Comparison of ENCODE assay signal across 26 mouse cellular contexts in genomic region chr17:30871040-30871439, GRCm38 (mm10). TPM values are rescaled to one million over a fixed set of nuclear protein-coding genes. Genes with fewer than 3 reads are reported as not detected.
DNase-seq lines count a peak whose midpoint lies in the region; ATAC-seq and TF ChIP-seq lines count a peak whose summit lies in the region.
"Had no signal": no experiment of that assay in that cellular context is flagged by ENCODE, and none has a peak within 500 bp of the region (broad histone marks: within the 10 kb centered on the region; RNA-seq: fewer than 3 reads in every experiment).

No protein-coding gene starts in this region.

- 34% methylated on average over 10 of the region's 10 CpGs for WGBS in hindbrain, embryonic 10.5 days
- WGBS in hindbrain, embryonic 14.5 days, result 26% methylated on average over 10 of the region's 10 CpGs
- WGBS in hindbrain, embryonic 13.5 days, result 38% methylated on average over 10 of the region's 10 CpGs

- TF ChIP-seq POLR2A in testis, adult 2 months (IDR thresholded peaks at IDR 0.05; ENCODE audit: control insufficient read depth, low read depth, low read length), result no peak; the same call in 1 of the 2 replicates

- H3K27ac ChIP-seq in hindbrain, embryonic 10.5 days, result peak overlapping the region; percentile 47; the same call in 1 of the 2 replicates
- no peak overlapping the region for H3K27ac ChIP-seq in hindbrain, embryonic 14.5 days
- H3K27ac ChIP-seq in testis, adult 2 months (ENCODE audit: control insufficient read depth, insufficient read depth, low read depth, low read length), result peak overlapping the region; percentile 77
- H3K27ac ChIP-seq in hindbrain, embryonic 13.5 days, result no peak overlapping the region
- H3K27ac ChIP-seq: embryonic facial prominence, embryonic 15.5 days; forebrain, embryonic 15.5 days; heart, adult 2 months; heart, embryonic 13.5 days; hindbrain, embryonic 15.5 days; limb, embryonic 13.5 days; liver, embryonic 12.5 days; macrophage; midbrain, embryonic 12.5 days; neural tube, embryonic 13.5 days; stomach, embryonic 15.5 days had no signal

- ATAC-seq in hindbrain, embryonic 14.5 days (ENCODE audit: low FRiP score), result no peak
- no peak for ATAC-seq in erythroblast, adult 5-6 weeks (replicated peaks; ENCODE audit: low FRiP score, poor library complexity, severe bottlenecking)
- ATAC-seq in hindbrain, embryonic 13.5 days (ENCODE audit: low FRiP score), result no peak
- ATAC-seq: forebrain, embryonic 15.5 days; intestine, postnatal 0 days; liver, embryonic 12.5 days had no signal

- TF ChIP-seq CTCF in testis, adult 2 months (IDR thresholded peaks at IDR 0.05; ENCODE audit: control insufficient read depth, insufficient read depth, insufficient replicate concordance, low read depth, low read length), result no peak

- H3K4me3 ChIP-seq in hindbrain, embryonic 10.5 days, result no peak overlapping the region
- H3K4me3 ChIP-seq in hindbrain, embryonic 14.5 days (replicated peaks; ENCODE audit: low read length), result no peak overlapping the region
- H3K4me3 ChIP-seq in testis, adult 2 months (ENCODE audit: control insufficient read depth, low read depth, low read length), result peak overlapping the region; percentile 50
- no peak overlapping the region for H3K4me3 ChIP-seq in hindbrain, embryonic 13.5 days
- H3K4me3 ChIP-seq: embryonic facial prominence, embryonic 15.5 days; forebrain, embryonic 15.5 days; heart, adult 2 months; heart, embryonic 13.5 days; hindbrain, embryonic 15.5 days; limb, embryonic 13.5 days; liver, embryonic 12.5 days; midbrain, embryonic 12.5 days; myocyte; neural tube, embryonic 13.5 days; stomach, embryonic 15.5 days had no signal

- no peak for DNase-seq in hindbrain, embryonic 10.5 days (ENCODE audit: low spot score)
- DNase-seq in hindbrain, embryonic 14.5 days (ENCODE audit: low spot score), result no peak
- no peak for DNase-seq in testis, postnatal 14 days (ENCODE audit: low spot score)
- DNase-seq in lung, postnatal 14 days, result peak; percentile 65
- no peak for DNase-seq in thymus, adult 18-20 months
- DNase-seq: adrenal gland, postnatal 25 days; cerebellum, adult 8-10 months; gastrocnemius, postnatal 10 days; heart, adult 2 months; heart, postnatal 14 days; layer of hippocampus, adult 9-11 months had no signal

- H3K27me3 ChIP-seq in hindbrain, embryonic 10.5 days (ENCODE audit: insufficient read depth, poor library complexity, severe bottlenecking), result no peaks in the 10 kb centered on the region
- no peaks in the 10 kb centered on the region for H3K27me3 ChIP-seq in hindbrain, embryonic 14.5 days (ENCODE audit: control insufficient read depth, insufficient read depth, low read length)
- no peaks in the 10 kb centered on the region for H3K27me3 ChIP-seq in testis, adult 2 months (ENCODE audit: control insufficient read depth, insufficient read depth, low read length)
- no peaks in the 10 kb centered on the region for H3K27me3 ChIP-seq in hindbrain, embryonic 13.5 days
- H3K27me3 ChIP-seq: embryonic facial prominence, embryonic 15.5 days; forebrain, embryonic 15.5 days; heart, embryonic 13.5 days; hindbrain, embryonic 15.5 days; limb, embryonic 13.5 days; liver, embryonic 12.5 days; neural tube, embryonic 13.5 days; stomach, embryonic 15.5 days had no signal

- peaks cover 6% of the 10 kb centered on the region; the same call in 1 of the 2 replicates for H3K9me3 ChIP-seq in hindbrain, embryonic 10.5 days
- H3K9me3 ChIP-seq in hindbrain, embryonic 14.5 days (ENCODE audit: control insufficient read depth, low read length), result no peaks in the 10 kb centered on the region
- 0 out of 2 replicates have a peak, but pooled peaks cover 2% of the 10 kb centered on the region for H3K9me3 ChIP-seq in hindbrain, embryonic 13.5 days
- H3K9me3 ChIP-seq: embryonic facial prominence, embryonic 15.5 days; forebrain, embryonic 15.5 days; heart, embryonic 13.5 days; hindbrain, embryonic 15.5 days; liver, embryonic 12.5 days; neural tube, embryonic 13.5 days; stomach, embryonic 15.5 days had no signal

- H3K36me3 ChIP-seq in hindbrain, embryonic 10.5 days, result no peaks in the 10 kb centered on the region
- H3K36me3 ChIP-seq in hindbrain, embryonic 14.5 days (replicated peaks; ENCODE audit: control insufficient read depth, insufficient read depth), result no peaks in the 10 kb centered on the region
- no peaks in the 10 kb centered on the region for H3K36me3 ChIP-seq in testis, adult 2 months (ENCODE audit: control insufficient read depth, insufficient read depth, low read length)
- no peaks in the 10 kb centered on the region for H3K36me3 ChIP-seq in hindbrain, embryonic 13.5 days
- H3K36me3 ChIP-seq: embryonic facial prominence, embryonic 15.5 days; forebrain, embryonic 15.5 days; heart, embryonic 13.5 days; hindbrain, embryonic 15.5 days; limb, embryonic 13.5 days; liver, embryonic 12.5 days; midbrain, embryonic 12.5 days; neural tube, embryonic 13.5 days; stomach, embryonic 15.5 days had no signal

- H3K9ac ChIP-seq in hindbrain, embryonic 14.5 days, result no peak overlapping the region
- no peak overlapping the region for H3K9ac ChIP-seq in hindbrain, embryonic 13.5 days
- H3K9ac ChIP-seq: embryonic facial prominence, embryonic 15.5 days; forebrain, embryonic 15.5 days; heart, embryonic 13.5 days; hindbrain, embryonic 15.5 days; limb, embryonic 13.5 days; liver, embryonic 12.5 days; midbrain, embryonic 12.5 days; neural tube, embryonic 13.5 days; stomach, embryonic 15.5 days had no signal

- no peak overlapping the region for H3K4me2 ChIP-seq in hindbrain, embryonic 14.5 days (replicated peaks)
- H3K4me2 ChIP-seq in hindbrain, embryonic 13.5 days, result no peak overlapping the region
- H3K4me2 ChIP-seq: embryonic facial prominence, embryonic 15.5 days; forebrain, embryonic 15.5 days; heart, embryonic 13.5 days; hindbrain, embryonic 15.5 days; limb, embryonic 13.5 days; liver, embryonic 12.5 days; midbrain, embryonic 12.5 days; neural tube, embryonic 13.5 days; stomach, embryonic 15.5 days had no signal

- H3K4me1 ChIP-seq in hindbrain, embryonic 10.5 days (replicated peaks), result peaks cover 12% of the 10 kb centered on the region
- no peaks in the 10 kb centered on the region for H3K4me1 ChIP-seq in hindbrain, embryonic 14.5 days (replicated peaks; ENCODE audit: control insufficient read depth, insufficient read depth, low read length)
- peaks cover 2% of the 10 kb centered on the region; the same call in 1 of the 2 replicates for H3K4me1 ChIP-seq in testis, adult 2 months (ENCODE audit: control insufficient read depth, insufficient read depth, low read length)
- peaks cover 7% of the 10 kb centered on the region; the same call in 1 of the 2 replicates for H3K4me1 ChIP-seq in hindbrain, embryonic 13.5 days (replicated peaks)
- H3K4me1 ChIP-seq: embryonic facial prominence, embryonic 15.5 days; forebrain, embryonic 15.5 days; limb, embryonic 13.5 days; liver, embryonic 12.5 days; midbrain, embryonic 12.5 days; neural tube, embryonic 13.5 days; stomach, embryonic 15.5 days had no signal

RNA-seq across cellular contexts. Expression of gene Glp1r, which starts 30.6 kb away (rescaled TPM):
- polyA plus RNA-seq in hindbrain, embryonic 10.5 days (2016; fragmentation: Nextera tagmentation; extraction: Ambion mirVana), result 0.05 and 0.09 TPM in 2 replicates
- polyA plus RNA-seq in hindbrain, embryonic 14.5 days (2014; fragmentation: Nextera tagmentation; extraction: Ambion mirVana), result 0.85 and 0.96 TPM in 2 replicates
- polyA plus RNA-seq in testis, adult 2 months (2012; rRNA removed), result 0.25 and 0.31 TPM in 2 replicates
- total RNA-seq in erythroblast, adult 5-6 weeks (2015; ENCODE audit: low replicate concordance), result not detected in 2 replicates
- not detected in 2 replicates for total RNA-seq in erythroblast, adult 5-6 weeks (2017; ENCODE audit: low replicate concordance)
- polyA plus RNA-seq in hindbrain, embryonic 13.5 days (2015; fragmentation: Nextera tagmentation; extraction: Ambion mirVana), result 0.13 and 0.22 TPM in 2 replicates
- polyA plus RNA-seq: limb, embryonic 13.5 days; macrophage had no signal

Comparison
In these comparisons a context has a peak if more than half of its experiments do, and no peak if none do; other contexts are left out.
1. H3K27ac ChIP-seq: peak in hindbrain, embryonic 10.5 days (single experiment) and testis, adult 2 months (single experiment); none in hindbrain, embryonic 14.5 days (single experiment) and hindbrain, embryonic 13.5 days (single experiment).